Mouse (Mus musculus): ENCODE measurements around the gene Ackr4.

Ackr4 gene

DNA sequence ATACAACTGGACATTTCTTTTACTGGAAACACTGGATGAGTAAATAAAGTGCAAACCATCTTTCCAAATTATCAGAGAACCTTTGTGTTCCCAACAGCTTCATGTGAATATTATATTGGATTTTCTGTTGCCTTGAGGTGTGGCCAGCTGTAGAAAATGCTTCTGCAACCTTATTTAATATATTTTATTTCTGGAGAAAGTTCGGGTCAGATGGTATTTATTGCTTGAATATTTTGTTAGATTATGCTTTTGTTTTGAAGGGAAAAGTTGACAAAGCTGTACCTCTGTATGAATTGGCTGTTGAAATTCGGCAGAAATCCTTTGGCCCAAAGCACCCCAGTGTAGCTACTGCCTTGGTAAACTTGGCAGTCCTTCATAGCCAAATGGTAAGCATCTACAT, 86.4 kb downstream of the Ackr4 start, which contains the start of gene Gm28305:
Gene Gm28305 (plus strand): TSS at position 301 of the 400 bp plus-strand sequence.
- DNase-seq (ENCODE audit: extremely low read depth, low read depth) = no peak

DNA sequence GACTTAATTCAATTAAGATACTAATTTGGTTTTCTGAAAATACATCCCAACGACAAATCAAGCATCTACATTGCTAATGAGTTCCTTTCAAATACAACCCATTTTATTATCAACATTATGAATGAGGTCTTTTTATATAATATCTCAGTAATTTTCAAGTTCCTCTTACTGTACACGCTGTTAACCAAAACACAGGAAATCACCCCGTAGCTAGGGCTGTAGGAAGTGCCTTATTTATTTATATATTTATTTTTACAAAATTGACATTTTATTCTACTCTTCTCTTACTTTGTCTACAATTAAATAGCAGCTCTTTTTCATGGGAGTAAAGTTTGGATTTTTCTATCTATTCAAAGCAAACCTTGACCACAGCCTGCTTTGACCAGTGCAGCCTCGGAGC, 87.0 kb downstream of the Ackr4 start:
- no peak for DNase-seq (ENCODE audit: extremely low read depth, low read depth)

DNA sequence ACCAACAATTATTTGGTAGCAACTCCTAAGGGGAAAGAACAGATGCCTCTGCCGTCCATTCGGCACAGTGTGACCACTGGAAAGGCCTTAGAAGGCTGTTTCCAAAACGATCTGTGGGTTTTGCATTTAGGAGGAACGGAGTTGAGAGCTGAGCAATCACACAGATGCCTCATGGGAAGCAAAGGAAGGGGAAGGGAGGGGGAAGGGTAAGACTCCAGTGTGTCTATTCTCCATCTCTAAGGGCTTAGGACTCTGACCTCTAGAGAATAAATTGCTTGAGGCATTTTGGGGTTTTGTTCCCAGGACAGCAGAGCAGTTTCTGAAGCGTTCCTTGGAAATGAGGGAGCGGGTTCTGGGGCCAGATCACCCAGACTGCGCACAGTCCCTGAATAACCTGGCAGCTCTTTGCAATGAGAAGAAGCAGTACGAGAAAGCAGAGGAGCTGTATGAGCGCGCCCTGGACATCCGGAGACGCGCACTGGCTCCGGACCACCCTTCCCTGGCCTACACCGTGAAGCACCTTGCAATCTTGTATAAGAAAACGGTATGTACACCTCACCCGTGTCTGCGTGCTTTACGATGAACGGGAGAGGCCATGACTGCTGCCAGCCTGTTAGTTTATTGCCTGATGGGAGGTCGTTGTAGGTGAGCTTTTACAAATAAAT, 87.6 kb downstream of the Ackr4 start:
- DNase-seq (ENCODE audit: extremely low read depth, low read depth) = no peak

- DNase-seq (ENCODE audit: extremely low read depth, low read depth) = no peak
These were observed 88.5 kb downstream of the Ackr4 start for GRCm38 (mm10) chr9:104038266-104038665.

- peak; percentile 26 for DNase-seq (ENCODE audit: extremely low read depth, low read depth)
These were observed 91.3 kb downstream of the Ackr4 start for GRCm38 (mm10) chr9:104035261-104036015.

- no peak for DNase-seq (ENCODE audit: extremely low read depth, low read depth)
These were observed 92.0 kb downstream of the Ackr4 start for GRCm38 (mm10) chr9:104034718-104035117.

DNA sequence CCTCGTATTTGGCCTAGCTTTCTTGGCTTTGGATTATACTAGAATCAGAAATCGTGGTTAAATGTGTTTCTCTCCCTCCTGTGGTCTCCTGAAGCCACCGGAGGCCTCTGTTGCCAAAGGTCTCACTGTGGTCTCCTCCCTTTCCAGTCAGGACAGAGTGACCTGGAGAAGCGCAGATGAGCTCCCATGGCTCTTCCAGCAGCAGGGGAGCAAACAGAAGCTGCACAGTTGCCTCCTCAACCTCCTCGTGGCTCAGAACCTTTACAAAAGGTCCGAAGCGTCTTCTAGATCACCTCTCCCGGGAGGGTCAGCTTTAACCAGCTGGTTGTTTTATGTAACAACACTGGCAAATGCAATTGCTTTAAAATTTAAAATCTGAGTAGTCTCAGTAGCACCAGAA, 92.5 kb downstream of the Ackr4 start:
- no peak for DNase-seq (ENCODE audit: extremely low read depth, low read depth)
